Mouse (Mus musculus) neural tube, embryonic 10.5 days (tissue): ENCODE measurements around the gene Aifm3.
"Not testable (repeated sequence)": the region's sequence is repeated elsewhere in the genome, so short reads cannot be mapped to it uniquely, and the experiment has no call there.

Experiments
- DNase-seq: peaks from one replicate; pipeline ENCODE4 v3.0.0-alpha.2; 2017; ENCODE audit warnings: low spot score; ENCODE audit errors: extremely low spot score

The Aifm3 gene

GRCm38 (mm10) chr16:17499249-17499883 lies 10.0 kb downstream of the Aifm3 start:
- peak; percentile 47 for DNase-seq

DNA sequence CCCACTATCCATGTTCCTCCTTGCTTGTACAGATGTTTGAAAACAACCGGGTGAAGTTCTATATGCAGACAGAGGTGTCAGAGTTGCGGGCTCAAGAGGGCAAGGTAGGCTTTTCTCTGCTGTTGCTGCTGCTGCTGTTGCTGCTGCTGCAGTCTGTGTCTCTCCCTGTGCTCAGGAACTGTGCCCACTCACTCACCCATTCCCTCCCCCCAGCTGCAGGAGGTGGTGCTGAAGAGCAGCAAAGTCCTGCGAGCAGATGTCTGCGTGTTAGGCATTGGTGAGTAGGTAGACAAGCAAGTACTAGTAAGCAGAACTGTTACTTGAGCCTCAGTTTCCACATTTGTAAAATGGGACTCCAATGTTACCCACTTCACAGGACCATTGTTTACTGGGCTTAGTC lies 13.3 kb downstream of the Aifm3 start:
- no peak for DNase-seq

DNA sequence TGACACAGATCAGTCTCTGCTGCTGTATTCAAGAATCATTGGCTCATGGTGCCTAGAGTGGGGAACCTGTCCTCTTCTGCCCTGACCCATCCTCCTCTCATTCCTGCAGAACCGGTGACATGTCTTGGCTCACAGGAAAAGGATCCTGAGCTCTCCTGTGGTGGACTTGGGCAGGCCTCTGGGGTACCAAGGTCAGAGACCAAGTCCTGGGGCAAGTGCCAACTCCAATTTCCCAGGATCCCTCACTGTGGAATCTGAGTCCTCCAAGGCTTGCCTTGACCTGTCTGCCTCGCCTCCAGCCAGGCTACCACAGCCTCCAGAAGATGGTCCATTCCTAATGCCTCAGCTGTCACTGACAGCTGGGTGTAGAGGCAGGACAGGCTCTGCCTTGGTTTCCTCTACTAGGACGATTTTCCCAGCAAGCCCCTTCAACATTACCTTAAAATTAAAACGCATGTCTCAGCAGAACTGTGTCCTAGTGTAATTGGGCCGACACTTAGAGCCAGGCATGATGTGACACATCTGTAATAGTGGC lies 17.7 kb downstream of the Aifm3 start:
- no peak for DNase-seq

GRCm38 (mm10) chr16:17508031-17508430 lies 18.6 kb downstream of the Aifm3 start:
- DNase-seq = not testable (repeated sequence)

- DNase-seq = peak; percentile 91
These were observed 19.3 kb downstream of the Aifm3 start, which contains the start of gene Lztr1 for GRCm38 (mm10) chr16:17508546-17509239. Lztr1 (plus strand) TSS chr16:17508688.

GRCm38 (mm10) chr16:17509240-17509597 lies 19.8 kb downstream of the Aifm3 start:
- DNase-seq = no peak

- DNase-seq = no peak
These were observed 20.7 kb downstream of the Aifm3 start for GRCm38 (mm10) chr16:17510143-17510542.

- DNase-seq = no peak
These were observed 21.3 kb downstream of the Aifm3 start for GRCm38 (mm10) chr16:17510686-17511085.

DNA sequence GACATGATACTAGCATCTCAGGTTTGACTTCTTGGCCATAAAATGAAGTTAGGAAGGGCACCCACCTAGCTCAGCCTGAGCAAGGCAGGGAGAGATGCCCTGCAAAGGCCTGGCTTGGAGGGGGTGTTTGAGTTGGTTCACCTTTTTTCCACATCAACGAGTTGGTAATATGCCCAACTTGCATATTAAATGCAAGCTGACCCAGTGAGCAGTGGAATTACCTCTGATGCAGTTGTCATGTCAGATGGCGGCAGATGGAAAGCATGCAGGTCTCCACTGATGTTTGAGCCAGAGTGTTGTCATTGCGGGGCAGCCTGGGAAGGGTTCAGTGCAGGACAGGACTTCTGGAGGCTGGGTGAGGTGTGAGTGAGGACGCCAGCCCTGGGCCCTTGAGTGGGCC lies 22.0 kb downstream of the Aifm3 start:
- DNase-seq = no peak

GRCm38 (mm10) chr16:17518910-17519309 lies 29.5 kb downstream of the Aifm3 start:
- no peak for DNase-seq

DNA sequence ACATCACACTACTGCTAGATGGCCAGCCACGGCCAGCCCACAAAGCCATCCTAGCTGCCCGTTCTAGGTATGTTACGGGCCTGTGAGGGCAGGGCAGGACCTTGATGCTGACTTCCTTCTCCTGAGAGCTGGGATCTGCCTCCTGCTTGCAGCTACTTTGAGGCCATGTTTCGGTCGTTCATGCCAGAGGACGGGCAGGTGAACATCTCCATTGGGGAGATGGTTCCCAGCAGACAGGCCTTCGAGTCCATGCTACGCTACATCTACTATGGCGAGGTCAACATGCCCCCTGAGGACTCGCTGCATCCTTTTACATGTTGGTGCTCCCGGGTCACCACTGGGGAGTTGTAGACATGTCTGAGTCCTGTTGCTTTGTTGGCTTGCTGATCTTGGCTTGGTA lies 34.7 kb downstream of the Aifm3 start:
- no peak for DNase-seq

- DNase-seq = no peak
These were observed 36.1 kb downstream of the Aifm3 start for GRCm38 (mm10) chr16:17525524-17525923.

- no peak for DNase-seq
These were observed 36.8 kb downstream of the Aifm3 start for GRCm38 (mm10) chr16:17526223-17526622.

- DNase-seq = no peak
These were observed 38.2 kb downstream of the Aifm3 start for GRCm38 (mm10) chr16:17527606-17528005.

DNA sequence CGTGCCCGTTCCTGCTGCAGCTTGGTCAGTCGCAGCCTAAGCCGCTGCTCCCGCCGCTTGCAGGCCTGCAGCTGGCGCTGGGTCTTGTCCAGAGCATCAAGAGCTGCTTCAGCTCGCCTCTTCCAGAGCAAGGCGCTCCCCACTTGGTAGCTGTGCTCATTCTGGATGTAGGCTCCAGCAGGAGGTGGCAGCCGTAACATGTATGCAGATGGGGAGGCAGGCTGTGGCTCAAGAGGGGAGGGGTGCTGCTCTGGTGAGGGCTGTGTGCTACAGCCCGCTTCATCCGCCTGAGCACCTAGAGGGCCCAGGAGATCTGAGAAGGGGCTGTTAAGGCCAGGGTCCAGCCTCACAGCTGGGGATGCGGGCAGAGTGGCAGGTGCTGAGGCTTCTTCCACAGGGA lies 38.9 kb downstream of the Aifm3 start:
- DNase-seq = no peak

DNA sequence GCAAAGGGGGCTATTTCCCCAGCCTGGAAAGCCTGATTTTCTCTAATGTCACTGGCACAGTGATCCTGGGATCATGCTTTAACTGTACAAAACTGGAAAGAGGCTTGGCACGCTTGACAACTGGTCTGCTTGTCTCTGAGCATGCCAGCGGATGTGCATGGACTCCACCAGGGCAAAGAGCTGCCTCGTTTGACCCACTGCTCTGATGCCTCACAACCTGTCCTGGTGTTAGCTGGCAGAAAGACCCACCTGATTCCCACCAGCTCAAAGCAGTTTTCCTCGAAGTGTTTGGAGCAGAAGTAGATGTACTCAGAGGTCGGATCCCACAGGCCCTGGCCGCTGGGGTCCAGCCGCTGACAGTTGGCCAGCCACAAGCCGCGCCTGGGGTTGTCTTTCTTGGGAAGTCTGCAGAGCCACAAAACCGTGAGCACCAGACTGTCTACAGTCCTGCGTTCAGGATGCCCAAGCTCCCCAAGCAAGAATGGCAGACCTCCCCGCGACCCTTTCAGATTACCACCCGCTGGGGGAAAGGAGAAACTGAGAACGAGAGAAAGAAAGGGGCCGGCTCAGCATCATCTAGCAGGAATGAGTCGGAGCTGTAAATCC lies 40.7 kb downstream of the Aifm3 start:
- DNase-seq = no peak

- peak; percentile 98 for DNase-seq
These were observed 41.4 kb downstream of the Aifm3 start, which contains the start of gene Thap7 for GRCm38 (mm10) chr16:17530640-17531288. Thap7 (minus strand) TSS chr16:17531136.

DNA sequence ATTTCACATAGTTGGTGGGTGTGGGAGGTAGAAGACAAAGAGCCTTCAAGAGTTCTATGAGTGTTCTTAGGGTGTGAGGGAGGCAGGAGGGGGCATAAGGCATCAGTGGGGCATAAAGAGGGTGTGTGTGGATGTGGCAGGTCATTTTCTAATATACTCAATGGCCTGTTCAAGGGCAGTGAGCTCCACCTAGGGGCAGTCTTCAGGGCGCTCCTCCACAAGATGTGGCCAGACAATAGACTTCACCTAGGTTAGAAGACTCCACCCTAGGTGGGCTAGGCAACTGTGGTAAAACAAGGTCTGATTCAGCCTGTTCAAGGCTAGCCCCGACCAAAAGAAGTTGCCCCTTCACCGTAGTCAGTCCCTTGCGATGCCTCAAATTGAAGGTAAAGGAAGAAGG lies 42.9 kb downstream of the Aifm3 start:
- DNase-seq = no peak

GRCm38 (mm10) chr16:17532676-17533329 lies 43.4 kb downstream of the Aifm3 start:
- no peak for DNase-seq

DNA sequence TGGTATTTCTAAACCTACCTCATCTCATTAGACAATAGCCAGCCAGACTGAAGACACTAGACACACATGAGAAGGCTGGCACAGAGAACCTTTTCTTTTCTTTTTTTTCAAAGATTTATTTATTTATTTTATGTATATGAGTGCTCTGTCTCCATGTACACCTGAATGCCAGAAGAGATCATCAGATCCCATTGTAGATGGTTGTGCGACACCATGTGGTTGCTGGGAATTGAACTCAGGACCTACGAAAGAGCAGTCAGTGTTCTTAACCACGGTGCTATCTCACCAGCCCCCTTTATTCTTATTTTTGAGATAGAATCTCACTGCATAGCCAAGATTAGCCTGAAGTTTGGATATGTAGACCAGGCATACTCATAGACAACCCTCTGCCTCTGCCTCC lies 47.2 kb downstream of the Aifm3 start:
- DNase-seq = no peak

DNA sequence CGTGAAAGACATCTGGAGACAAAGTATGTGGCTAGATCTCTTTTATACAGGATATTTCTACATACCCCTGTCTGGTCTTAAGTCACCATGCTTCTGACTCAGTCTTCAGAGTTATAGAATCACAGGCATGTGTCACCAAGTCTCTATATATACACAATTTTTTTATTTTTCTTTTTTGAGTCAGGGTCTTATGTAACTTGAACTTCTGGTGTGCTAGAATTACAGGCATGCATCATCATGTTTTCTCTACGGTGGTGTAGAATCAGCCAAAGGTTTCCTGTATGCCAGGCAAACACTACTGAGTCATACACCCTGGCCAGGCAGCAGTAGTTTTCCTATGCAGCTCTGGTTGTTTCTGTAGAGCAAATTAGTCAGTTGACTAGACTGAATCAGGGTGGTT lies 53.2 kb downstream of the Aifm3 start:
- DNase-seq = no peak
